Mouse (Mus musculus) embryonic facial prominence, embryonic 11.5 days (tissue): ENCODE data around the gene Lamtor5. TPM values are rescaled to one million over a fixed set of nuclear protein-coding genes. Genes with fewer than 3 reads are reported as not detected.

ENCODE experiments used
- ATAC-seq: fragments of 200-750 bp; cut with Nextera tagmentation; replicated peaks from 2 replicates; pipeline ENCODE4 v1.8.0; 2017; ENCODE audit warnings: low read depth; ENCODE audit not compliant: insufficient number of reproducible peaks, low FRiP score, low TSS enrichment
- DNase-seq: peaks from one replicate; pipeline ENCODE4 v3.0.0-alpha.2; 2015; ENCODE audit warnings: low spot score
- H3K27ac ChIP-seq: fragments of 300-500 bp; sonication (generic); replicated peaks from 2 replicates; pipeline ENCODE4 v1.5.1; 2014; ENCODE audit warnings: mild to moderate bottlenecking, low read depth, low read length, control low read depth
- H3K27me3 ChIP-seq: fragments of 300-500 bp; sonication (generic); 2 replicates; pipeline ENCODE4 v1.6.1; 2014; ENCODE audit warnings: mild to moderate bottlenecking, low read length, moderate library complexity, mixed read lengths; ENCODE audit not compliant: control insufficient read depth, insufficient read depth
- H3K36me3 ChIP-seq: fragments of 300-500 bp; sonication (generic); replicated peaks from 2 replicates; pipeline ENCODE4 v1.6.1; 2014; ENCODE audit warnings: low read depth, mild to moderate bottlenecking, low read length, moderate library complexity, mixed read lengths; ENCODE audit not compliant: control insufficient read depth, insufficient read depth
- H3K4me1 ChIP-seq: fragments of 300-500 bp; sonication (generic); 2 replicates; pipeline ENCODE4 v1.6.1; 2014; ENCODE audit warnings: low read length, mixed read lengths; ENCODE audit not compliant: control insufficient read depth, insufficient read depth
- H3K4me2 ChIP-seq: fragments of 300-500 bp; sonication (generic); 2 replicates; pipeline ENCODE4 v1.6.1; 2014; ENCODE audit warnings: low read depth, mild to moderate bottlenecking, control low read depth, low read length, moderate library complexity
- H3K4me3 ChIP-seq: fragments of 300-500 bp; sonication (generic); 2 replicates; pipeline ENCODE4 v1.5.1; 2014; ENCODE audit warnings: low read depth, low read length, control low read depth
- H3K9ac ChIP-seq: fragments of 300-500 bp; sonication (generic); replicated peaks from 2 replicates; pipeline ENCODE4 v1.6.1; 2014; ENCODE audit warnings: mild to moderate bottlenecking, control low read depth, low read length
- H3K9me3 ChIP-seq: fragments of 300-500 bp; sonication (generic); replicated peaks from 2 replicates; pipeline ENCODE4 v1.6.1; 2016; ENCODE audit warnings: mild to moderate bottlenecking, low read length, inconsistent platforms, mixed read lengths; ENCODE audit not compliant: control insufficient read depth
- WGBS: fragments of 180-500 bp; shearing (Covaris S2); extraction: QIAGEN DNeasy Blood & Tissue Kit; methylation state at CpG from one replicate; pipeline ENCODE4 v1.1.7; 2014; 5-methylcytosine and 5-hydroxymethylcytosine counted together
- polyA plus RNA-seq: library from polyadenylated mRNA; unstranded; fragments of >200 nt; fragmentation: Nextera tagmentation; extraction: Ambion mirVana; gene quantifications from 2 replicates; pipeline ENCODE4 v1.2.1, GENCODE M21; 2014

Lamtor5 gene
- polyA plus RNA-seq, 1 experiment from 2014 or later, result 186 TPM

DNA sequence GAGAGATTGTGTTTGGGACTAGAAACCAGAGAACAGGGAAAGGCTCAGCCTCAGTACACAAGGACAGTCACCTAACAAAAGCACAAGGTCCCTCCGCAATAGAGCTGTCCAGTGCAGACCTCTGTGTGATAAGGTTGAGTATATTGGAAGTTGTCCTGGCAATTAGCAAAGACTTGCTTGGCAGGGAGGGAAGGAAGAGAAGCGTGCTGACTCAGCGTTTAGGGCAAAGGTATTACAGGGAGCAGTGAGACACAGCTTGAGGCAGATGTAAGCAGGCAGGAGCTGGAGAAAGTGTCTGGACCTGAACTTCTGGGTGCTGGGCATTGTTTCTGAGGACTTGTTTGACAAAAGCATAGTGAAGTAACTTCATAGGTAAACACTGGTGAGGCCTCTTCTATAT, 22.7 kb upstream of the Lamtor5 start:
- Histone ChIP-seq H3K4me2 (no peak overlapping the region), H3K4me3 (no peak overlapping the region), H3K36me3 (no peaks in the 10 kb centered on the region), H3K4me1 (no peaks in the 10 kb centered on the region), H3K9me3 (no peaks in the 10 kb centered on the region), H3K9ac (no peak overlapping the region), H3K27me3 (no peaks in the 10 kb centered on the region), H3K27ac (no peak overlapping the region)
- WGBS, result 94% methylated on average over 3 of the region's 3 CpGs
- ATAC-seq (no peak), DNase-seq (no peak)

DNA sequence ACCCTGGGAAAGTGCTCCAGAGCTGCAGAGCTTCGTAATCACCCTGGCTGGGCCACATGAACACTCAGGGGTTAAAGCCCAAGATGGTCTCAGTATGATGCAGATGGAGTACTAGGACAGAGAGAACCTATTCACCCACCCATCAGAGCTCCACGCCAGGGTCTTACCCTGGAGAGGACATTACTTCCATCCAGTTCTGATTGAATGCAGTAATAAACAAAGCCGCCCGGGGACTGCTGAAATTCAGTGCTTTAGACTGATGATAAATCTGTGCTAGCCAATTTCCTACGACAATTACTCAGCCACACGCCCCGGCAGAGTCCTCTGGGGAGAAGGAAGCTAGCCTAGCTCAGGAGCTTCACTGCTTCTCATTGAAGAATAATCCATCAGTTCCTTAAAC, 21.9 kb upstream of the Lamtor5 start:
- no peaks in the 10 kb centered on the region for H3K27me3 ChIP-seq
- no peak overlapping the region for H3K27ac ChIP-seq
- no peak overlapping the region for H3K4me2 ChIP-seq
- ATAC-seq, result no peak
- no peak overlapping the region for H3K4me3 ChIP-seq
- no peak overlapping the region for H3K9ac ChIP-seq
- no peaks in the 10 kb centered on the region for H3K36me3 ChIP-seq
- H3K4me1 ChIP-seq, result no peaks in the 10 kb centered on the region
- no peaks in the 10 kb centered on the region for H3K9me3 ChIP-seq
- 70% methylated on average over 7 of the region's 7 CpGs for whole genome bisulfite sequencing
- DNase-seq, result no peak

DNA sequence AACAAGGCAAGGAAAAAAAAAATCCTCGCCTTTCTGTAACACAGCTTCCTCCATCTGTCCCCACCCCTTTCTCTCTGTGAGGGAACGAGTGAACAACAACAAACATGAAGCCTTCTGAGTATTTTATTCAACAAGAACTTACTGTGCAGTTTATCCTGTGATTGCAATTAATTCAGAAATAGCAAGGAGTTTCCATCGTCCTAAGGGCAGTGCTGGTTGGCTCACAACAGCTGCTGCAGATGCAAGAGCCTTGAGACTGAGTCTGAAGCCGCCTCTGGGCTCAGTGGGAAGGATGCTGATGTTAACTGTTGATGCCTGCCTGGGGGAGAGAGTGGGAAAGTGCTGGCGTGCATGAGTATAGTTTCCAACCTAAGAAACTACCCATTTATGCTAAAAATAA, 20.7 kb upstream of the Lamtor5 start:
- ATAC-seq (no peak), DNase-seq (no peak)
- WGBS, result 60% methylated on average over 5 of the region's 5 CpGs
- no peaks in the 10 kb centered on the region for H3K9me3 ChIP-seq
- no peaks in the 10 kb centered on the region for H3K27me3 ChIP-seq
- H3K4me2 ChIP-seq, result no peak overlapping the region
- no peaks in the 10 kb centered on the region for H3K36me3 ChIP-seq
- no peak overlapping the region for H3K27ac ChIP-seq
- H3K4me1 ChIP-seq, result no peaks in the 10 kb centered on the region
- H3K4me3 ChIP-seq, result no peak overlapping the region
- no peak overlapping the region for H3K9ac ChIP-seq

DNA sequence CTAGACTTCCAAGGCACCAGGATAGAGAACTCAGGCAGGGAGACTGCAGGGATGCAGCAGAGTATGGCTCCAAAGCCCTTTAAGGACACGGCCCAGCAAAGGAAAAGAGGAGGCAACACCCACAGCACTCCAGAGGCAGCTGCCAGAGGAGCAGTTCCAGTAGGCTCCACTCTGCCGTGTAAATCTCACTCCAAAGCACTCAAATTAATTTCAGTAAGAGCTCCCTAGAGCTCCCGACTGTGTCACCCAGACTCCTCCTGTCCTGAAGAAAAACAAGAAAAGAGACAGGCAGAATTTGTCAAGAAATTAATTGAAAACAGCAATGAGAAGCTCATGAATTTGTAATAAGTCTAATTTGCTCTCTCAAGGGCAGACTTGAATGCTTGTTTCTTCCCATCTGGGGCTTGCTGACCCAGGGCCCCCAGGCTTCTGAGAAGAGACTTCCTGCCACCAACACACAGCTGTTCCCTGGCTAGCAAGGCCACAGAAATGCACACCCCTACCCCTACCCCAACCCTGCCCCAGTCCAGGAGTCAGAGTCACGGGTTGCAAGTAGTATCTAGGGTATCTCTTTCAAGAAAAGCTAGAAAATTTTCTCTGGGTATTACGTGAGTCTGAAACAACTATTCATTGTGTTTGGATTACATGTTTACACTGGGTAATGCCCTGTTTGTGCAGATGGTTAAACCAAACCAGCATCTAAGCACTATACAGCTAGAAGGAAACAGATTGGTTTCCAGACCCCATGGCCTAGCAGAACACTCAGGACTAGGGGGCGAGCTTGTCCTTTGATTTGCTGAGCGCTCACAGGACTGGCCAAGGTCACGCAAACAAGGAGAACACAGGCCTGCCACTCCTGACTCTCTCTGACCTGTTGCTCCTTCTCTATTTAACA, 17.5 kb upstream of the Lamtor5 start:
- H3K27me3 ChIP-seq, result no peaks in the 10 kb centered on the region

DNA sequence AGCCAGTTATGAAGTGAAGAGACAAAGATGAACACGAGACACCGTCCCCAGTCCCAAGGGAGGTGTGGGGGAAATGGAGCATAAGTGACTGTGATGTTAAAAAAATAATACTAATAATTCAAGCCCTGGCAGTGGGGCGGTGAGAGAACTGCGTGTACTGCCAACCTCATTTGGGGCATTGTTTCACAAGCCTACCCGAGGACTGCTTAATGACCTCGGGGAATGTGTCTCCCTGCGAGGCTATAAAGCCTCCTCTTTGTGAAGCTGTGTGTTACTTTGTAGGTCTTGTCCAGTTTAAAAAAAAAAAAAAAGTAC, 16.9 kb upstream of the Lamtor5 start:
- Histone ChIP-seq H3K36me3 (no peaks in the 10 kb centered on the region), H3K9me3 (no peaks in the 10 kb centered on the region), H3K4me3 (no peak overlapping the region), H3K9ac (no peak overlapping the region), H3K27me3 (no peaks in the 10 kb centered on the region), H3K4me1 (no peaks in the 10 kb centered on the region), H3K27ac (no peak overlapping the region), H3K4me2 (no peak overlapping the region)
- 38% methylated on average over 7 of the region's 7 CpGs for WGBS
- ATAC-seq (no peak), DNase-seq (no peak)

More for the DNA sequence above, 17.5 kb upstream of the Lamtor5 start:
- Histone ChIP-seq H3K27ac (no peak overlapping the region), H3K4me3 (no peak overlapping the region), H3K36me3 (no peaks in the 10 kb centered on the region), H3K9me3 (no peaks in the 10 kb centered on the region), H3K4me1 (no peaks in the 10 kb centered on the region), H3K4me2 (no peak overlapping the region), H3K9ac (no peak overlapping the region)
- ATAC-seq, result no peak; the same call in 1 of the 2 replicates
- peak; percentile 43 for DNase-seq
- WGBS, result 31% methylated on average over 8 of the region's 8 CpGs

DNA sequence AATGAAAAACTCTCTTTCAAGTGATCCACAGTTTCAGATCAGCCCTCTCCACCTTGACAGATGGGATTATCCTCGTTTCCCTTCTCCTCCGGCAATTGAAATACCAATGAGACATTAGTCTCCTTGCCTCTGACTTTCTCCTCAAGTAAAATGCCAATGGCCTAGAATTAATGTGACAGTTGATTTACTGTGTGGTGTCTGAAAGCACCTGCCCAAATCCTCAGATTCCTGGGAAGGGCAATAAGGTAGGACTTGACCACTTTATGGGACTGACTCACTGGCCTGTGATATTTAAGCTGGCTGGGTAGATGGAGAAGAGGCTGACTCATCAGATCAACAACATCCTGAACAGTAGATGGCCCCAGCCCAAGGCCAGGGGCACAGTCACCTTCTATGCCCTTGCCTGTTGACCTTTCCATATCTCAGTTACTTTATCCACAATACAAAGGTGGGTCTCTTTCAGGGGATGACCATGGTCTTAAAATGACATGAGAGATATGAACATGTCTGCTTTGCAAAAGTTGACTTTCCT, 11.8 kb upstream of the Lamtor5 start:
- no peaks in the 10 kb centered on the region for H3K9me3 ChIP-seq
- H3K36me3 ChIP-seq, result no peaks in the 10 kb centered on the region
- no peaks in the 10 kb centered on the region for H3K4me1 ChIP-seq
- no peak for DNase-seq
- H3K9ac ChIP-seq, result no peak overlapping the region
- H3K27ac ChIP-seq, result no peak overlapping the region
- H3K4me3 ChIP-seq, result no peak overlapping the region
- WGBS, result 69% methylated on average over 2 of the region's 2 CpGs
- no peak overlapping the region for H3K4me2 ChIP-seq
- H3K27me3 ChIP-seq, result no peaks in the 10 kb centered on the region
- ATAC-seq, result no peak

DNA sequence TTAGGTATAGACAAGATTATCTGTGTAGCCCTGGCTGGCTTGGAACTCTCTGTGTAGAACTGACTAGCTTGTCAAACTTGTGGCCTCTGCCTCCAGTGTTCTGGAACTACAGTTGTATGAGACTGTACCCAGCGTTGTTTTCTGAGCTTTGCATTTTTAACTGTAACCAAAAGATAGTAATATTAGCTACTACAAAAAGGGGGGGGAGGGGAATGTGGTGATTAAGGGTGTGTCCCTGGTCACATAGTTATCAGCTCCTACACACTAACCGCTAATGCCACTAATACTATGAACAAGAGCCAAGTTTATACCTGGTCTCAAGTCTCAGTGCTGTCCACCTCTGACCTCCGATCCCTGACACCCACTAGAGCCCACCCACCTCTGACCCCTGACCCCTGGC, 6.2 kb upstream of the Lamtor5 start:
- H3K4me2 ChIP-seq, result no peak overlapping the region
- H3K4me1 ChIP-seq, result no peaks in the 10 kb centered on the region
- no peak overlapping the region for H3K9ac ChIP-seq
- no peak overlapping the region for H3K4me3 ChIP-seq
- no peaks in the 10 kb centered on the region for H3K9me3 ChIP-seq
- no peaks in the 10 kb centered on the region for H3K27me3 ChIP-seq
- 84% methylated on average over 3 of the region's 3 CpGs for WGBS
- ATAC-seq (no peak), DNase-seq (no peak)
- no peak overlapping the region for H3K27ac ChIP-seq
- H3K36me3 ChIP-seq, result no peaks in the 10 kb centered on the region

DNA sequence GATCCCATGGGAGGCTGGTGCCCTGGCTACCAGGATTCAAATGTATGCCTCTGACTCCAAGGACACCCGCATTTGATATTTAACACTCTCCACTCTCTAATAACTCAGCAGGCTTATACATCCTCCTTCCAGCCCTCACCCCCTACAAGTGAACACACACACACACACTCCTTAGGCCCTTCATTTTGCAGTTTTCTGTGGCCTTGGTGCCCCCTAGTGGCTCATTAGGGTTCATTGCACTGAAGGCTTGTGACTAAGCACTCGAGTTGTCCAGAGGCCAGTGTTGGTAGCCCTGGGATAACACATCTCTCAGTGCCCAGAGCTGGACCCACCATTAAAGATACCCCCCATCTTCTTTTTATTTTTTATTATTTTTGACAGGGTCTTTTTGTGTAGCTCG, 4.8 kb upstream of the Lamtor5 start:
- Histone ChIP-seq H3K9ac (no peak overlapping the region), H3K36me3 (no peaks in the 10 kb centered on the region), H3K4me3 (no peak overlapping the region), H3K27me3 (no peaks in the 10 kb centered on the region), H3K4me1 (no peaks in the 10 kb centered on the region), H3K9me3 (no peaks in the 10 kb centered on the region), H3K4me2 (no peak overlapping the region), H3K27ac (no peak overlapping the region)
- WGBS, result 7% methylated on average over 3 of the region's 3 CpGs
- peak; percentile 75 for DNase-seq
- ATAC-seq, result 0 out of 2 replicates have a peak, but pooled peaks have one; percentile 42
